Mouse (Mus musculus) c-Kit-negative CD71-positive TER-119-positive erythroid progenitor cells, embryonic 14.5 days (primary cell): ENCODE results near the gene Cst3.

Experiments
- DNase-seq: peaks from one replicate; pipeline ENCODE4 v3.0.0-alpha.2; 2013; ENCODE audit warnings: low read depth, low spot score

Cst3 gene

GRCm38 (mm10) chr2:148856630-148857400 is 18.7 kb downstream of the Cst3 start:
- DNase-seq, result no peak

GRCm38 (mm10) chr2:148851116-148851906 is 24.2 kb downstream of the Cst3 start:
- no peak for DNase-seq

GRCm38 (mm10) chr2:148839224-148839623 is 36.3 kb downstream of the Cst3 start:
- no peak for DNase-seq

GRCm38 (mm10) chr2:148838075-148838777 is 37.3 kb downstream of the Cst3 start:
- DNase-seq, result no peak

- no peak for DNase-seq
Observed at GRCm38 (mm10) chr2:148834912-148835311, 40.6 kb downstream of the Cst3 start, which contains the start of gene Cst9. Cst9 (plus strand) TSS chr2:148835147.

- DNase-seq, result no peak
Observed at GRCm38 (mm10) chr2:148825986-148826385, 49.5 kb downstream of the Cst3 start.
